8 mouse cellular contexts compared by ENCODE assay signal in genomic region chr9:61753795-61754194, GRCm38 (mm10).
A peak's percentile ranks its signal among the peaks of the same experiment; 100 is the strongest.
DNase-seq lines count a peak whose midpoint lies in the region; ATAC-seq lines count a peak whose summit lies in the region.

No protein-coding gene starts in this region.

- H3K4me1 ChIP-seq in neural tube, embryonic 12.5 days = peaks cover 35% of the 10 kb centered on the region
- peaks cover 36% of the 10 kb centered on the region for H3K4me1 ChIP-seq in neural tube, embryonic 15.5 days
- H3K4me1 ChIP-seq in limb, embryonic 12.5 days (replicated peaks) = peaks cover 17% of the 10 kb centered on the region

- ATAC-seq in neural tube, embryonic 12.5 days (ENCODE audit: low FRiP score, low read depth) = no peak
- no peak for ATAC-seq in neural tube, embryonic 15.5 days (ENCODE audit: low FRiP score)
- no peak for ATAC-seq in limb, embryonic 12.5 days (ENCODE audit: insufficient number of reproducible peaks, insufficient read depth, low FRiP score, low TSS enrichment, low read depth)
- ATAC-seq in megakaryocyte, adult 5-6 weeks (ENCODE audit: poor library complexity, severe bottlenecking) = no peak

- no peaks in the 10 kb centered on the region for H3K36me3 ChIP-seq in neural tube, embryonic 12.5 days
- H3K36me3 ChIP-seq in neural tube, embryonic 15.5 days = no peaks in the 10 kb centered on the region
- no peaks in the 10 kb centered on the region for H3K36me3 ChIP-seq in limb, embryonic 12.5 days

- WGBS in neural tube, embryonic 12.5 days = 39% methylated on average over 10 of the region's 10 CpGs
- 39% methylated on average over 10 of the region's 10 CpGs for WGBS in neural tube, embryonic 15.5 days
- 37% methylated on average over 10 of the region's 10 CpGs for WGBS in limb, embryonic 12.5 days

- no peaks in the 10 kb centered on the region for H3K27me3 ChIP-seq in neural tube, embryonic 12.5 days (replicated peaks)
- H3K27me3 ChIP-seq in neural tube, embryonic 15.5 days (replicated peaks) = no peaks in the 10 kb centered on the region; the same call in 1 of the 2 replicates
- 0 out of 2 replicates have a peak, but pooled peaks cover 10% of the 10 kb centered on the region for H3K27me3 ChIP-seq in limb, embryonic 12.5 days

- DNase-seq in adrenal gland, adult (ENCODE audit: inconsistent age in 2 of 2, low spot score in 1 of 2) = peak; percentile 40 to 66
- no peak for DNase-seq in adrenal gland, postnatal 4 days (ENCODE audit: low spot score in 2 of 2)
- DNase-seq in frontal cortex, adult 2 months (ENCODE audit: extremely low spot score in 1 of 2, low spot score in 1 of 2) = peak; percentile 89 to 90
- no peak for DNase-seq in kidney, postnatal 14 days

- no peak overlapping the region for H3K27ac ChIP-seq in neural tube, embryonic 12.5 days
- no peak overlapping the region for H3K27ac ChIP-seq in neural tube, embryonic 15.5 days (replicated peaks)
- no peak overlapping the region for H3K27ac ChIP-seq in limb, embryonic 12.5 days

- peak overlapping the region; percentile 9; the same call in 1 of the 2 replicates for H3K4me2 ChIP-seq in neural tube, embryonic 12.5 days (replicated peaks)
- no peak overlapping the region for H3K4me2 ChIP-seq in neural tube, embryonic 15.5 days
- H3K4me2 ChIP-seq in limb, embryonic 12.5 days = peak overlapping the region; percentile 6; the same call in 1 of the 2 replicates

- no peaks in the 10 kb centered on the region for H3K9me3 ChIP-seq in neural tube, embryonic 12.5 days
- H3K9me3 ChIP-seq in neural tube, embryonic 15.5 days (replicated peaks) = no peaks in the 10 kb centered on the region
- no peaks in the 10 kb centered on the region for H3K9me3 ChIP-seq in limb, embryonic 12.5 days

- H3K4me3 ChIP-seq in neural tube, embryonic 12.5 days = no peak overlapping the region
- no peak overlapping the region for H3K4me3 ChIP-seq in neural tube, embryonic 15.5 days (replicated peaks)
- no peak overlapping the region for H3K4me3 ChIP-seq in limb, embryonic 12.5 days (replicated peaks)

- H3K9ac ChIP-seq in neural tube, embryonic 12.5 days = no peak overlapping the region
- no peak overlapping the region for H3K9ac ChIP-seq in neural tube, embryonic 15.5 days (replicated peaks)
- H3K9ac ChIP-seq in limb, embryonic 12.5 days (replicated peaks) = no peak overlapping the region

Comparison
In these comparisons a context has a peak if more than half of its experiments do, and no peak if none do; other contexts are left out.
1. DNase-seq: peak in adrenal gland, adult (2 of 2) and frontal cortex, adult 2 months (2 of 2); none in adrenal gland, postnatal 4 days (0 of 2) and kidney, postnatal 14 days (single experiment).